Mouse (Mus musculus): ENCODE measurements around the gene Lztr1.

The Lztr1 gene

DNA sequence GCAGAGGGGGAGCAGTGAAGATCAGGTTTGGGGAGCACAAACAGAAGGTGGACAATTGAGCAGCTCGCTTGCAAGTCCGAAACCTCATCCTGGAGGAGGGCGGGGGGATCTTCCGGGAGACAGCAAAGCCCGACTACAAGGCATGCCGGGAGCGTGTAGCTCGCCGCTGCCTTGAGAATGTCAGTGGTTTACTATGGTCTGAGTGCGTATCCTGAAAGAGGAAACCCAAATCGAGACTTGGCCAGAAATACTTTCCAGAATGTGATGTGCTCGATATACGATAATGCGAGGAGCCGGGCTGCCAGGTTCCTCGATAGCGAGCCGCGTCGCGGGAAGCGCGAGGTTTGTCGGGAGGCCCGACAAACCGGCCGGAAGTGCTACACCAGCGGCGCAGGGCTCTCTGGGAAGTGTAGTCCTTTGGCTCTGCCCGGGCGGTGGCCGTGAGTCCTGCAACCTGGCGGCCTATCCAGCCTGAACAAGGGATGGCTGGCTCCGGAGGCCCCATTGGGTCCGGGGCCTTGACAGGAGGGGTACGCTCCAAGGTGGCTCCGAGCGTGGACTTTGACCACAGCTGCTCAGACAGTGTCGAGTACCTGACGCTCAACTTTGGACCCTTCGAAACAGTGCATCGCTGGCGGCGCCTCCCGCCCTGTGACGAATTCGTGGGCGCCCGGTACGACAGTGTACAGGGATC, at the start of gene Lztr1:
Lztr1 (plus strand) TSS at position 143 of the 694 bp plus-strand sequence.
- peak; percentile 90 for DNase-seq (ENCODE audit: low read depth, low spot score)

DNA sequence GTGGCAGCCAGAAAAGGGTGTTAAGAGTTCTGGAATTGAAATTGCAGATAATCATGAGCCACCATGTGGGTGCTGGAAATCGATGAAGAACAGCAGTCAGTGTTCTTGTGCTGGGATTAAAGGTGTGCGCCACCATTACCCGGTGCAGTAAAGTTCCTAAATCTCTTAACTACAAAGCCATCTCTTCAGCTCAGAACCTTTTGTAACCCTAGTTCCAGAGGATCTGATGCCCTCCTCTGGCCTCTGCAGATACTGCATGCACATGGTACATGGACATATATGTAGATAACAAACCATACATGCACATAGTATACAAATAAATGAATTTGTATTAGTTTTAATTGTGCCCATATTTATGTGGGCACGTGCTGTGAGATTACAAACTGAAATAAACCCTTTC, 48.2 kb upstream of the Lztr1 start:
- DNase-seq (ENCODE audit: low read depth, low spot score), result peak; percentile 60

DNA sequence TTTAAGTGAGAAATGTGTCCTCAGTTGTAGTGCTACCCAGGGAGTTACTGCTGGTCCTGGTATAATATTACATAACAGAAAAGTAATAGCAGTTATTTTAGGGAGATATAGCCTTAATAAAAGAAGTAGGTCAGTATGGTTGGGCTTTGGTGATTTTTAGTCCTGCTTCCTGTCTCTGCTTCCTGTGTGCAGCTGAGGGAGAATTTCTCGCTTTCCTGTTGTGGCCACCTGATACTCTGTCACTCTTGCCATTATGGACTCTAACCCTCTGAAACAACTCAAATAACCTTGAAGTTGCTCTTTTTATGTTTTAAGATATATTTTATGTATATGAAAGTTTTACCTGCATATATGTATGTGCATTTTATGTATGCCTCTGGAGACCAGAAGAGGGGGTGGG, 46.9 kb upstream of the Lztr1 start:
- DNase-seq (ENCODE audit: low read depth, low spot score), result no peak

DNA sequence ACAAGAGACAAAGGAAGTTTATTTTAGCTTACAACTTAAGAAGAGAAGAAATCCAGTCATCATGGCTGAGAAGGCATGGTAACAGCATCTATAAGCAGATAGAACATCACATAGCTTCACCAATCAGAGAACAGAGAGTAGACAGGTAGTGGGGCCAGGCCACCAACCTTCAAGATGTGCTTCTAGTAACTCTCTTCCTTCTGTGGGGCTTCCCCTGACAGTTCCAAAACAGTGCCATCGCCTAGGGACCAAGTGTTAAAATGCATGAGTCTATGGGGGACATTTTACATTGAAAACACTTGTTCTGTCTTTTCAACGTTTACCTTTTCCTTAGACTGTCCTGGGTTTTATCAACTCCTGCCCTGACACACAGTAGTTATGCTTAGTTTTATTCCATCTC, 45.3 kb upstream of the Lztr1 start:
- DNase-seq (ENCODE audit: low read depth, low spot score), result no peak

DNA sequence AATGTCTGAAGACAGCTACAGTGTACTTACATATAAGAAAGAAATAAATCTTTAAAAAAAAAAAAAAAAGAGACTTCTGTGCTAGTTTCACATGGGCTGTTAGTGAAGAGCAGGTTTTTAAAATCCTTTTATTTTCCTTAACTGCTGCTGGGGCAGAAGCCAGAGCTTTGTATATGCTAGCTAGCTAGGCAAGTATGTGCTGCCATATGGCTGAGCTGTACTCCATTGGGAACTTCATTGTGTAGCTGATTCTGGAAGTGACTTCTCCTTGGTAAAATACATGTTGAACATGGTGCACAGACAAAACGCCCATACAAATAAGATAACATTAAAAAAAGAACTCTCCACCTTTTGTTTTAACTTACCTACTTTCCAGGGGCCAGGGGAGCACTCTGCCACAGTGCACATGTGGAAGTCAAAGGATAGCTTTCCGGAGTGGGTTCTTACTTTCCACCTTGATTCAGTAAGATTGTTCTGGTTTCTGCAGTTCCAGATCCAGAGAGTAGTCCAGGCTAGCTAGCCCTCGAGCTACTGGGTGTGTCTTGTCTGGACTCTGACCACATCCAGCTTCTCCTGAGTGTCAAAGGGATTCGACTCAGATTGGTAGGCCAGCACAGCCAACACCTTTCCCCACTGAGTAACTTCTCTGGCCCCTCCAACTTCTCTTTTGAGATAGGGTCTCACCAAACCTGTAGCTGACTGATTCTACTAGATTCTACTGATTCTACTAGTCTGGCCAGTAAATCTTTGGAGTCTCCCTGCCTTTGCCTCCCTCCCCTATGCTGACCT, 41.4 kb upstream of the Lztr1 start:
- DNase-seq (ENCODE audit: low read depth, low spot score), result no peak

DNA sequence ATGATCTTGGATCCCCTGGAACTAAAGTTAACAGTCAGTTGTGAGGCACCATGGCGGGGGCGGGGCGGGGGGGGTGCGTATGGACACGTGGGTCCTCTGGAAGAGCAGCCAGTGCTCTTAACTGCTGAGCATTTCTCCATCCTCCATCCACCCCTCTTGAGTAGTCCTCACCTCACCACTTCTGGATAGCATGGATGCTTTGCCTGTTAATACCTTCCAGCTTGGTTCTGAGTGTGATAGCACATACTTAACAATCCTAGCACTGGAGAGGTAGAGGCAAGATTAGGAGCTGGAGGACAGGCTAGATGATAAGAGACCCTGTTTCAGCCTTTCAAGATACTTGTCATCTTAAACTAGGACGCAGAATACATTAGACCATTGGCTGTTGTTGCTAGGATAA, 36.0 kb upstream of the Lztr1 start:
- no peak for DNase-seq (ENCODE audit: low read depth, low spot score)

DNA sequence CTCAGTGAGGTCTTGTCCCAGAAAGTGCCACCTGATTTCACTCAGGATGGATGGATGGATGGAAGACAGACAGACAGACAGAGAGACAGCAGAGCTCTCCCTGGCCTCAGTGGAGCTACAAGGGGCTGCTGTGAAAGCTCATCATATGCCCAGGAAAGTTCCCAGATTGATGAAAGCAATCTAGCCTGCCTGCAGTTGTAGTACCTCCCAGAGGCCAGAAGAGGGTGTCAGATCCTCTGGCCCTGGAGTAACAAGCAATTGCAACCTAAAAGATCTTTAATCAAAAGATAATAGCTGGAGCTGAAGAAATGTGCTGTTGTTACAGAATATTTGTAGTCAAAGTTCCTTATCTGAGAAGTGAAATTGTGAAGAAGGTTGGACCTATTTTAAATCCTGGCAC, 34.4 kb upstream of the Lztr1 start:
- peak; percentile 33 for DNase-seq (ENCODE audit: low read depth, low spot score)

DNA sequence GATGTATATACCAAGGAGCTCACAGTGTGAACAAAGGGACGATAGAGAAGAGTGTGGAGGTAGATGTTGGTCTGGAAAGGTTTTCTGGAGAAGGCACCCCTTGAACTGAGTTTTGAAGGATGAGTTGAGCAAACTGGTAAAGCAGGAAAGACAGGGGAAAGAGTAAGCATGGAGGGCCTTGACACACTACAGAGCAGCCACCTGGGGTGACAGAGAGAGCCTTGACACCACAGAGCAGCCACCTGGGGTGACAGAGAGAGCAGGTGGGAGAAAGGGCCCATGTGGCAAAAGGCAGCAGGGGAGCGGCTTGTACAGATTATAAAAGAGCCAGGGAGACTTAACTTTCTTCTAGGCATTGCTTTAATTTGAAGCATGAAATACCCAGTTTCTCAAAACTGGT, 33.7 kb upstream of the Lztr1 start:
- DNase-seq (ENCODE audit: low read depth, low spot score), result no peak

DNA sequence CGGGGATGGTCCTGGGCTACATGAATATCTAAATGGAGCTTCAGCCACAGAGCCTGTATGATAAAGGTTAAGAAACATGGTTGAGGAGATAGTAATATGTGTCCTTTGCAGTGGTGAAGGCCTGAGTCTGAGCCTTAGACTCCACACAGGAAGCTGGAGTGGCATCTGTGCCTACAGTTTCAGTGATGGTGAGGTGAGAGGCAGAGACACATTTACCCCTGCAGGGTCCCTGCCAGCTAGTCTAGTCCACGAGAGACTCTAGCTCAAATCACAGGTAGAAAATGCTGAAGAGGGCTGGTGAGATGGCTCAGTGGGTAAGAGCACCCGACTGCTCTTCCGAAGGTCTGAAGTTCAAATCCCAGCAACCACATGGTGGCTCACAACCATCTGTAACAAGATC, 33.2 kb upstream of the Lztr1 start:
- DNase-seq (ENCODE audit: low read depth, low spot score), result no peak

DNA sequence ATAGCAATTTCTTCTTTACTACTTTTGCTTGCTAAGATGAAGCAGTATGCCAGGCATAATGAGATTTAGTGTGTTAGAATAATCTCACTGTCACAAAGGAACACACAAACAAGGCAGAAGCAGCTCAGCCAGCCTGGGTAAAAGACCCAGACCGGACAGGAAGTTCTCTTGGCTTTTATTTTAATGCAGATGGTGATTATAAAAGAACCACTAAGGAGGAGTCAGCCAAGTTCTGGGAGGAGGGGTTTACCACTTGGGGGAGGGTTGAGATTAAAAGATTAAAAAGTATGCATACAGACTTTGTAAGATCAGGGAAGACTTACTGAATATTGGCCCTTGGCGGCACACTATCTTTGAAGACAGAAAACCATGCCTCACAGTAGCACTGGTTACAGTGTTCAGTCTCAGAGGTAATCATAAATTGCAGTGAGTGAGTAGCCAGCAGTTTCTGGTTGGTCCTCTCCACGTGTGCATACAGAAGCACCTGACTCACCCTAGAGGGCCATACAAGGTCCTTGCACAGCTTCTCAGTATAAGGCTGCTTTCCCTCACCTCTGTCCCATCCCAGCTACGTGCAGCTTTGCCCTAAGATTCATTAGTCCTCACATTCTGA, 30.1 kb upstream of the Lztr1 start:
- no peak for DNase-seq (ENCODE audit: low read depth, low spot score)

DNA sequence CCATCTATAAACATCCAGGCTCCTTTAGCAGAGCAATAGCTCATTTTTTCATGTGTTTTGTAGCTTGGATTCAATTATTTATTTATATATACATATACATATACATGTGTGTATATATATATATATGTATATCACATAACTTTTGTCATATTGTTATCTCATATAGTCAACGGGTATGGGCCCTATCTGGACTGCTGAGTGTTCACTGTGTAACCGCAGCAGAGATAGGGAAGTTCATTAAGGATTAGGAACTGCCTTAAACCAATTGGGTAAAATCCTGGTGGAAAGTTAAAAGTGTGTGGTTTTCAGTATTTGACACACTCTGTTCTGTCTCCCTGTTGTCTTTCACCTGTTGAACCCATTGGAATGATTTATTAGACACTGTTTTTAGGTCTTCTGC, 27.0 kb upstream of the Lztr1 start:
- no peak for DNase-seq (ENCODE audit: low read depth, low spot score)

DNA sequence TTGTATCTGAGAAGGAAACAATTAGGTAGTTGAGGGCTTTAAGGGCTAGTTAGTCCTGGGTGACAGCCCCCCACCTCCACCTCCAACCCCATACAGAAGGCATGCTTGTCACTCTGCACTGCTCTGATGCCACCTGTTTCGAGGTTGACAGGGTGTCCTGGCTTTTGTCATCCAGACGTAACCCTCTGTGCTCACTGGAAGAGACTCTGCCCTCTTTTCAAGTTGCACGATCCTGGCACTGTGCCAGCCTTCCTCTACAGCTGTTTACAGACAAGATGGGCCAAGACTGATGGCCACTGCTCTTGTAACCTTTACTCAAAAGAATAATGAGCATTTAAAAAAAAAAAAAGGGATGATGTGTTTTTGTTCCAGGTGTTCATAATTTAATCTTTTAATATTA, 22.0 kb upstream of the Lztr1 start:
- no peak for DNase-seq (ENCODE audit: low read depth, low spot score)

DNA sequence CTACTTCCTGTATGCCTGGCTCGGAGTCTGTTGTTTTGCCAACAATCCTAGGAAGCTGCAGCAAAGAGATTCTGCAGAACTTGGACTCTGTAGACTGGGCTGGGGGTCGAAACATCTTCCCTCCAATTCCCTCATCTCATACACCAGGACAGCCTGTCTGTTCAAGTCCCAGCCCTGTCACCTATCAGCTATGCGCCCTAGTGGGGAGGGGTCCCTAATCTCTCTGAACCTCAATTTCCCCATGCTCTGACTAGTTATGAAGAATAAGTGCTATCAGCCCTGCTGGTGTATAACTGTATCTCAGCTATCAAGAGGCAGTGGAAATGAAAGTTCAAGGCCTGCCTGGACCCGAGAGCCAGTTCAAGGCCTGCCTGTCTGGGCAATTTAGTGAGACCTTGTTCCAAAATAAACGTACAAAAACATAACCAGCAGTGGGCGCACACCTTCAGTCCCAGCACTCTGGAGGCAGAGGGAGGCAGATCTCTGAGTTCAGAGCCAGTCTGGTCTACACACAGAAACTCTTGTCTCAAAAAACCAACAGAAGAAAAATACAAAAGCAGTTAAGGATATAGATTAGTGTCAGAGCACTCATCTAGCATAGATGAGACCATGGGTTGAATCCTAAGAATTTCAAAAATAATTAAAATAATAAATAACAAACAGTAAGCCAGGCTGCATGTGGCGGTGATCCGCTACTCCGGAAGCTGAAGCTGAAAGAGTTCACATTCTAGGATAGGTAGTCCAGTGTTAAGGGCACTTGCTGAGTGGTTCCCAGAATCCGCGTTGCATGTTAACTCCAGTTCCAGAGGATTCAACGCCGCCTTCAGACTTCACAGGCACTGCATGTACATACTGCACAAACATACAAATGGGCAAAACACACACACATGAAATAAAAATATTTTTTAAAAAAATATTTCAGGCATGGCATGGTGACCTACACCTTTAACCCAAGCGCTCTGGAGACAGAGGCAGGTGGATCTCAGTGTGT, 19.7 kb upstream of the Lztr1 start:
- DNase-seq (ENCODE audit: low read depth, low spot score), result peak; percentile 24

DNA sequence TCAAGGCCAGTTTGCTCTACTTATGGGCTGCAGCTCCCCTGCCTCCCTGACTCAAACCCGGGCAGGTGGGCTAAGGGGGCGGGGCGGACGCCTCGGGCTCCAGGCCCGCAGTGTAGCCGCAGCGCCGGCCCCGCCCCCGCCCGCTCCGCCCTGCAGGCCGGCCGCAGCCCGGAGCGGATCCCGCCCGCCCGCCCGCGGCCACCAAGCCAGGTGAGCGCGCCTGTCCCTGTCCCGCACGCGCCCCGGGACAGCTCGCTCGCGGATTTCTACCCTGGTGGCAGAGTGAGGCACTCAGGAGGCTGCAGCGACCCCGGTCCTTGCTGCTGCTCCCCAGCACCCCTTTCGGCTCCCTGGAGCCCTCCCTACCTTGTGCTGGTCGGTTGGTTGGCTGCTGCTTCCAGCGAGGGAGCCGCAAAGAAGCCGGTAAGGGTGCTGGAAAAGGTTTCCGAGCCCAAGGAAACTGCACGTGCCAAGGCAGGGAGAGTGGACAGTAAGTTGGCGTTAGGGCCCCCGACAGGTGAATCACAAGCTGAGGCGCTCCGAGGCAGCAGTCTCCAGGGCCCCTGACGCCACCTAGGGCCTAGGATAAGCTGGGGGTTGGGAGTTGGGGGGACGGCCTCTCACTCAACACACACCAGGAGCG, 18.9 kb upstream of the Lztr1 start, which contains the start of gene Aifm3:
Aifm3 (plus strand) TSS at position 143 of the 643 bp plus-strand sequence.
- peak; percentile 14 for DNase-seq (ENCODE audit: low read depth, low spot score)

DNA sequence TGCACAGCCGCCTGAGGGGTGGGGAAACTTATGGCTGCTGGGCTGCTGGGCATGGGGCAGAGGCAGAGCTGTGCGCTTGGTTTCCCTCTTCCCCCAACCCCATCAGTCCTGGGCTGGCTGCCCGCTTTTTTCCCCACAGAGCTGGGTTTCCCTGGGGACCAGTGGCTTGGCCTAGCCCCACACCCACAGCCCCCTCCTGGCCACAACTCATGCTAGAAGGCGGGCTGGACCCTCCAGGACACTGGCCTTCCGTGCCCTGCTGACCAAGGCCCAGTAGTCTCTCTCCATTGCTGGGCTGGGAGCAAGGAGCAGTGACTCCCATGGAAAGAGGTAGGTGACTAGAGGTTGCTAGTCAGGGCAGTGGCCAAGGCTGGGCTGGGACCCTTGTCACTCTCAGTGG, 17.3 kb upstream of the Lztr1 start:
- no peak for DNase-seq (ENCODE audit: low read depth, low spot score)

DNA sequence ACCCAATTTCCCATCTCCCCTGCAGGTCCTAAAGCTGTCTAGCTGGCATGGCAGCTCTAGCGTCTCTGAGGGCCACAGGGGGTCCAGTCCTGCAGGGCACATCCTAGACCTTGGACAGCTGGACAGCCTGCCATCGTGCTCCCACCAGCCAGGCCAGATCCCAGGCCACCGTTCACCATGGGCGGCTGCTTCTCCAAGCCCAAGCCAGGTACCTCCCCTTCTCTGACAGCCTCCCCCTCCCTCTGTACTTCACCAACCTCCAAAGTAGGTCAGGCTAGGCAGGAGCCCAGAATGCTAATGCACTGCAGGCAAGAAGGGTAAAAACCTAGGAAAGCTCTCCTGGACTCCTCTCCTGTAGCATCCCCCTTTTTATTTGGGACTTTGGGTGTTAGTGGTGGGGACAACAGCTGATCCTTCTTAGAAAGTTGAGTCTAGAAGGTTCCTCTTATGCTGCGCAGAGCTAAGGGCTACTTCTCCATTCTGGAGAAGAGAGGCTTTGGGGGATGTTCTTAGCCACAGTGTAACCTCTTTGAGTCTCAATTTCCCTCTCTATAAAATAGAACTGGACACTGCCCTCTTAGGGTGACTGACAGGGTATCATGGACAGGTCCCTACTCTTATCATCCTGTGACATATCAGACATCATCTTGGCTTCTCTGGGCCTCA, 16.5 kb upstream of the Lztr1 start:
- DNase-seq (ENCODE audit: low read depth, low spot score), result no peak

DNA sequence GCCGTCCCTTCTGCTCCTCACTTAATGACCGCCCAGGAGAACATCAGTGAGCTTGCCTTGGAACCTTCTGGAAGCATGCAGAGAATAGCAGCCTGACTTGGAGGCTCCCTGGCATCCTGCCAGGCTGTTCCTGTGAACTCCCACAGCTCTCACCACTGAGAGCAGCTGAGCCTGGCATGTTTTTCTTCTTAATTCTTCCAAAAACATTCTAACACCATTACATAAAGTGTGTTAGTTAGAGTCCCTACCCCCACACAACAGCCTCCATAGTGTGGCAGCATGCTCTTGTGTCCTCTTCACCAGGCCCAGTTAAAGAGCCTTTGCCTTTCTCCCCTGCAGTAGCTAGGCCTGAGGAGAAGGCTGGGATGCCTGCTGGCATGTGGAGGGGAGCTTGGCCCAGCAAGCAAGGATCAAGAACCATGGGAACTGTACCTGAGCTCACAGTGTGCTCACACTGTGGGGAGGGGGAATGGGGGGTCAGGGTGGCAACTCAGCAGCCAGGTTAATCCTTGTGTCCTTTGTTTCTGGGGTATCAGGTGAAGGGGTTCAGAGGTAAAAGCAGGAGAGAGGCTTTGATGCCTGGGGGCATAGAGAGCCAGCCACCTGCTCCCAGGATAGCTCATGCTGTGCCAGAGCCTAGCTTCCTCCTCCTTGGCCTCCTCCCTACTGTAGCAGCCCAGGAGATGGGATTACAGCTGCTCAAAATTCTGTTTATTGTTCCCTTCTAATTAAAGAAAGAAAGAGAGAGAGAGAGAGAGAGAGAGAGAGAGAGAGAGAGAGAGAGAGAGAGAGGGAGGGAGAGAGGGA, 11.8 kb upstream of the Lztr1 start:
- no peak for DNase-seq (ENCODE audit: low read depth, low spot score)

DNA sequence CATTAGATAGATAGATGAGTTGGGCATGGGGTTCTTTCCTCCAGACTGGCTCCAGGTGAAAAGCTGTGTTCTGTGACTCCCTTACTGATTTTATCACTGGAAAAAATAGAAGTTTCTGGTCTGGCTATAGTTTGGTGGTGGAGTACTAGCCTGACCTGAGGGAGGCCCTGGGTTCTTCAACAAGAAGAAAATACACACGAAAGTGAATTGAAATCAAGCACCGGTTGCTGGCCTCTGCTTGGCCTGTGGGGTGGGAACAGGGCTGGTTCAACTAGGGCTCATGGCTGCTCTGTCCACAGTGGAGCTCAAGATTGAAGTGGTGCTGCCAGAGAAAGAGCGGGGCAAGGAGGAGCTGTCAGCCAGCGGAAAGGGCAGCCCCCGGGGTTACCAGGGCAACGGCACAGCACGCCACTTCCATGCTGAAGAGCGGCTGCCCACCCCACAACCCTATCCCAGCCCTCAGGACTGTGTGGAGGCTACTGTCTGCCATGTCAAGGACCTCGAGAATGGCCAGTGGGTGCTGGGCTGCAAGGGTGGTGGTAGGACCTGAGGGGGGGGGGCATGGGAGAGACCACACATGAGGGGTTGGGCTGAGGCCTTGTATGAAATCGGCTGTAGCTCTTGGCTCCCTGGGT, 9.1 kb upstream of the Lztr1 start:
- no peak for DNase-seq (ENCODE audit: low read depth, low spot score)

DNA sequence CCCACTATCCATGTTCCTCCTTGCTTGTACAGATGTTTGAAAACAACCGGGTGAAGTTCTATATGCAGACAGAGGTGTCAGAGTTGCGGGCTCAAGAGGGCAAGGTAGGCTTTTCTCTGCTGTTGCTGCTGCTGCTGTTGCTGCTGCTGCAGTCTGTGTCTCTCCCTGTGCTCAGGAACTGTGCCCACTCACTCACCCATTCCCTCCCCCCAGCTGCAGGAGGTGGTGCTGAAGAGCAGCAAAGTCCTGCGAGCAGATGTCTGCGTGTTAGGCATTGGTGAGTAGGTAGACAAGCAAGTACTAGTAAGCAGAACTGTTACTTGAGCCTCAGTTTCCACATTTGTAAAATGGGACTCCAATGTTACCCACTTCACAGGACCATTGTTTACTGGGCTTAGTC, 5.8 kb upstream of the Lztr1 start:
- DNase-seq (ENCODE audit: low read depth, low spot score), result no peak

All from CD4-positive helper T cell, adult 2 months (primary cell).